Mouse (Mus musculus): ENCODE data around the gene Ttyh3.

DNA sequence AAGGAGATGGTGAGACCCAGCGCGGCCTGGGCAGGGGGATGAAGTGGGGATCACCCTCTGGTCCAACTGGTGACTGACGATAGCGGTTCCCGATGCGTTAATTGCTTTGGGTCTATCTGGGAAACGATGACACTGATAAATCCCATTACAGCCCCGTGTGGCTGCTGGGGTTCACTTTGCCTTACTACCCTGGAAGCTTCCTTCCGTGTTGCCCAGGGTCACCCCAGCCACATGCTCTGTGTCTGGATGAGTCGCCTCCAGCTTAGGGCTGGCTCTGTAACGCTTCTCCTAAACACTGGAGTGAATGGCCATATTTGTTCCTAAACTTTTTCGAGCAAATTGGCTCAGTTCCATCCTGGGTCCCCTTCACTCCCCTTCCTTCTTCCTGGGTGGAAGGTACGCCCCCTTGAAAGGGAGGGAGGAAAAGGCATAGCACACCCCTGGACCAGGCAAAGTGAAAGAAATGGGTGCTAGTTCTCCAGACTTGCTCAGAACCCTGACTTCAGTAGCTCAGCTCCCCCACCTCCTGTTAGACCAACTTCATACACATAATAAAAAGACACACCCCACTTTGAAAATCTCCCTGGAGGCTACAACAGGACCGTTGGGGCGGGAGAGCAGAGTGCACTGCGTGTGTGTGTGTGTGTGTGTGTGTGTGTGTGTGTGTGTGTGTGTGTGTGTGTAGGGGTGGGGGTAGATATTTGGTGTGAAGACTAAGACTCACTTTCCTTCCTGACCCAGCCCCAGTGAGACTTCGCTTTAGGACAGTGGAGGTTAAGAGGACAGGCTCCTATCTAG is 40.8 kb downstream of the Ttyh3 start:
- TF ChIP-seq GATA1 (IDR thresholded peaks at IDR 0.05; ENCODE audit: borderline replicate concordance, low read length) = no peak
- no peak for TF ChIP-seq FLI1 (IDR thresholded peaks at IDR 0.05; ENCODE audit: low read length)
